Mouse (Mus musculus) lung, adult 10 weeks (tissue): ENCODE measurements around the gene Tex50. TPM values are rescaled to one million over a fixed set of nuclear protein-coding genes. Genes with fewer than 3 reads are reported as not detected.

Experiments
- polyA plus RNA-seq: library from polyadenylated mRNA; stranded (reverse); fragments of 350-450 nt; fragmentation: Illumina TruSeq; extraction: RNeasy Lipid Tissue Mini Kit (QIAGEN cat#74804); gene quantifications from one replicate; pipeline ENCODE4 v1.2.3, GENCODE M21; 2014; ENCODE audit warnings: low read depth, low replicate concordance; ENCODE audit not compliant: insufficient read depth

The Tex50 gene
- polyA plus RNA-seq = not detected

DNA sequence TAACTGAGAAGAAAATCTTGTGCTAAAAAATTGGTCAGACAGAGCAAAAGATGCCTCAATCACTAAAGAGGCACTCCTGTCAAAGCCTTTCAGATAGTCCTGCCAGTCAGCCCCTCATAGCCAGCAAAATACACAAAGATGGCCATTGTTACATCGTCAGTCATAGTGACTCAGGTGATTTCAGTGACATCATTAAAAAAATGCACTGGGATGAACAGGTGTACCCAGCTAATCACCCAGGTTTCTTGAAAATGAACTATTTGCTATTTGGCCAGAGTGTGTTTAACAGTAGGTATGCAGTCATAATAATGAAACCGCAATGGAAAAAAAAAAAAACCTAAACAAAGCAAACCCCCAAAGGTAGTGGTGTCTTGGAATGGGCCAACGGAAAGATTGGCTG is at the start of gene Tex50:
Gene Tex50 (minus strand): TSS at position 101 of the 400 bp plus-strand sequence.

DNA sequence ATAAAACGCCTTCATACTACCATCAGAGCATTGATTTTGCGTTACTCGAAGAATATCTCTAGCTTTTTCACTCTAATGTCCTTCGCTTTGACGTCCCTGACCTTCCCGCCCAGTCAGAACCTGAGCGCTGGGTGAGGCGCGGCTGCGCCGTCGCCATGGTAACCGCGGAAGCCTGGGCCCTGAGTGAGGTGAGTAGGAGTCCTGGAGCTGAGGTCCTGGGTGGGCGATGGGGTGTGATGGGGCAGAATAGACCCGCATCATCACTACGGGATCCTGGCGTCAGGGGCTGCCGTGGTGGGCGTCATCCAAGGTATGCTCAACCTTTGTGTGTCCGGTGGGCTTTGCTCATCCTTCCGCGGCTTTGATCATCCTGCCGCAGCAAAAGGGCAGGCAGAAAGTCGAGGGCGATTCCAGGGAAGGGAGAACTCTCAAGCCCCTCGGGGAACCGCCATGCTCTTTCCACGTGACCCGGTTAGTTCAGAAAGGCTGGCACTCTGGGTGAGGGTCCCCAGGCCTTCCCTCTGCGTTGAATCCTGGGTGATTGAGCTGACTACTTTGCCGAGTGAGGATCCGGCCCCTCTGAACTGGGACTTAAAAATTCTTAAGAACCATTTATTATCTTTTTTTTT is 16.5 kb downstream of the Tex50 start, which contains the start of gene Ankrd45:
Gene Ankrd45 (plus strand): TSS at position 161 of the 629 bp plus-strand sequence.

DNA sequence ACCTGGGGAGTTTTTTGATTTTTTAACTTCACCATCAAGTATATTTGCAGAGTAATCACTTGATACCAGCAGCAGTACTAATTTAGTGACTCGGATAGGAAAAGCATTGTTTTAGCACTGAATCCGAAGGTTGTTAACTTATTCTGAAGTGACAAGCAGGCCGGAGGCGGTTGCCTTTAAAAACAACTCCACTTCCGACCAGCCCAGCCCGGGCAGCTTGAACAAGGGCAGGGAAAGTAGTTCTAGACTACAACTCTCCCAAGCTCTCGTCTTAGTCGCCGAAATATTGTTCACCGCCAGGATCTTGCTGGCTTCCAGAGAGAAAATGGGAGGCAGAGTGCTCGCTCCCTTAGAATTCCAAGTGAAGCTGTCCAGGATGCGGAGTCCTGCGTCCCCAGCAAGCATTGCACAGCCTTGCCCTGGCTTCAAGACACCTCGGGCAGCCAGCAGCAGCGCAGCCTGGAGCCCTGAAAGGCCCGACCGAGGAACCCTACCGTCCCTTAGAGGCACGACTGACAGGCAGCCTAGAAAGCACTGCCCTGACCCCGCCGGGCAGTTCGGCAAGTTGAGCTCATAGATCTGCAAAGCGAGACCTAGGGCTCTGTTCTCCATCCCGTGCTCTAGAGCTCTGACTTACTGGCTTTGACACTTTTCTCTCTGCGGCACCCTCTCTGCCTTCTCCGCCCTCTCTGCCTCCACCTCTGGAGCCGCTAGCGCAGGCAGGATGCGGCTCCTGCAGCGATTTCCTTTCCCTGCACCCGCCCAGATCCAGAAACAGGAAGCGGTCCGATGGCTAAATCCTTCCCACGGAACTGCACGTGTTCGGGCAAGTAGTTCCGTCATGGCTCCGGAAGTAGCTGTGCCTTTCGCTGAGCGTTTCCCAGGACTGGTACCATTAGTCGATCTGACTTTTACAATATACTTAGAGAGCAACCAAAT is 28.1 kb downstream of the Tex50 start, which contains the start of gene Klhl20:
Gene Klhl20 (minus strand): TSS at position 786 of the 939 bp plus-strand sequence.

Other genes with a start within 250 kb of the Tex50 start
- 0.45 TPM for gene Serpinc1, start 180.7 kb downstream of the Tex50 start, polyA plus RNA-seq
- gene Zbtb37, start 124.5 kb downstream of the Tex50 start, polyA plus RNA-seq = 1.1 TPM
- 7.2 TPM for gene Dars2, start 88.7 kb downstream of the Tex50 start, polyA plus RNA-seq
- 3.5 TPM for gene Cenpl, start 88.6 kb downstream of the Tex50 start, polyA plus RNA-seq
- gene Klhl20, start 27.8 kb downstream of the Tex50 start, polyA plus RNA-seq = 7.8 TPM
- 1.1 TPM for gene Ankrd45, start 16.6 kb downstream of the Tex50 start, polyA plus RNA-seq
- gene Prdx6, start 91.9 kb upstream of the Tex50 start, polyA plus RNA-seq = 1,114 TPM
- 0.21 TPM for gene Tnfsf4, start 236.1 kb upstream of the Tex50 start, polyA plus RNA-seq